Mouse (Mus musculus): ENCODE data around the gene Xkr8.

DNA sequence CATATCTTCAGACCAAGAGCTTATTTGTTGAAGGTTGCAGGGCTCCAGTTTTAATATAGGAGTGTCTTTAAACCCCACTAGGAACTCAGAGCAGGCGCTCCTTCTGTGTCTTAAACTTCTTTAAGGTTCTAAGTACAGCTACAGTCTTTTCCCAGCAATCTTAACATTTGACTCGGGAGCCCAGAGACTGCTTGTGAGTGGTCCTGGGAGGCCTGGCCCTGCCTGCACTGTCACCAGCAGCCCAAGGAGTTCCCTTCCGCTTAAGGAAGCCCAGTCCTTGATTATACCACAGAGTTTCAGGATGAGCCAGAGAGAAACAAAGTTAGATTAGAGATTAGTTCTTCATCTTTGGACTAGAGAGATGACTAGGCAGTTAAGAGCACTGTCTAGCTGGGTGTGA lies 39.0 kb downstream of the Xkr8 start:
- TF ChIP-seq POLR2A (IDR thresholded peaks at IDR 0.05; ENCODE audit: insufficient read depth, low read length) (no peak), CTCF (IDR thresholded peaks at IDR 0.05; ENCODE audit: low read depth, low read length) (no peak), EP300 (IDR thresholded peaks at IDR 0.05; ENCODE audit: insufficient read depth, low read depth, low read length) (no peak)

Measured in ES-Bruce4 (cell line).